Mouse (Mus musculus) MEL-GATA-1-ER (cell line): ENCODE results near the gene 1700013F07Rik.
A peak's percentile ranks its signal among the peaks of the same experiment; 100 is the strongest.
"Not testable (repeated sequence)": the region's sequence is repeated elsewhere in the genome, so short reads cannot be mapped to it uniquely, and the experiment has no call there.

Experiments
- DNase-seq: peaks from one replicate; pipeline ENCODE4 v3.0.0-alpha.2; 2012; ENCODE audit warnings: low read depth; ENCODE audit errors: extremely low read depth

Gene 1700013F07Rik

GRCm38 (mm10) chr3:108533951-108534350, at the start of gene 1700013F07Rik:
TSS of gene 1700013F07Rik (plus strand) at chr3:108534150.
- DNase-seq = no peak

DNA sequence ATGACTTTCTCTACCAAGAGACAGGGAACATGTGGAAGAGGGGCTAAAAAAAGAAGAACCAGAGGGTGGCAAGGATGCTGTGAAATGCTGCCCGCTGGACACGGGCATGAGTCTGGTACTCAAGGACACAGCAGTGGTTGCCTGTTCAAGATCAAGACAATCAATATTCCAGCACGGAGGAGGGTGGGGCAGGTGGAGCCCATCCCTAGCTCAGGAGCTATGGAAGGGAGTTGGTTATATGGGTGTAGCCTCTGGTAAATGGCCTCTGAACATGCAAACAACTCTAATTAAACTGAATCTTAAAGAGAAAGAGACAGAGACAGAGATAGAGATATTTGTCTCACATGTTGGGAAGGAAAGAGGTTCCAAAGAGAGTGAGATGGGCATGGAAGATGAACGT, 49.2 kb upstream of the 1700013F07Rik start:
- no peak for DNase-seq

DNA sequence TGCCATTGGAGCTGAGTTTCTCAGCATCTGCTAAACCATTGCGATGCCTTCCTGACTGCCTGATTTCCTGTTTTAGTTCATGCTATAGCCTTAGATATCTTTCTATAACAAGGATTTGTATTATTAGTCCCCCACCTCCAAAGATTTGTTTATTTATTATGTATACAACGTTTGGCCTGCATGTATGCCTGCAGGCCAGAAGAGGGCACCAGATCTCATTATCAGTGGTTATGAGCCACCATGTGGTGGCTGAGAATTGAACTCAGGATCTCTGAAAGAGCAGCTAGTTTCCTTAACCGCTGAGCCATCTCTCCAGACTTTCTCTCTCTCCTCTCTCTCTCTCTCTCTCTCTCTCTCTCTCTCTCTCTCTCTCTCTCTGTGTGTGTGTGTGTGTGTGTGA, 44.0 kb upstream of the 1700013F07Rik start:
- no peak for DNase-seq

GRCm38 (mm10) chr3:108494861-108495474, 39.0 kb upstream of the 1700013F07Rik start:
- no peak for DNase-seq

DNA sequence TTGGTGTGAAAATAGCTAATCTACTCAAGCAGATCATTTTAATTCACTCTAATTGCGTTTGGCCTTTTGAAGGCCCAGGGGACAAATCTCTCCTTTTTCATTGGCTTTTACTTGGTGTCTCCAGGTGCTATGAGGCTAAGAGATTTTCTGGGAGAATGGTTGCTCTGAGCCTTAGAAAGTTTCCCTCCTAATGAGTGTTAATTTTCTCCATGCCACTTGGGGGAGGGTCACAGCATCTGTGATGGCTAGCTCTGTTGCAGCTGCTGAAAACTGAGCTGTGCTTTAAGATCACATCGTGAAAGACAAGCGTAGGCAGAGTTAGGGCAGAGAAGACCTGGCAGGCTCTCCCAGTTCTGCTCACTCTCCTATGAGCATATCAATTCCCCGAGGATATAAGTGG, 38.5 kb upstream of the 1700013F07Rik start:
- no peak for DNase-seq

GRCm38 (mm10) chr3:108497602-108498001, 36.3 kb upstream of the 1700013F07Rik start:
- no peak for DNase-seq

- no peak for DNase-seq
Observed at GRCm38 (mm10) chr3:108499826-108500225, 34.1 kb upstream of the 1700013F07Rik start.

DNA sequence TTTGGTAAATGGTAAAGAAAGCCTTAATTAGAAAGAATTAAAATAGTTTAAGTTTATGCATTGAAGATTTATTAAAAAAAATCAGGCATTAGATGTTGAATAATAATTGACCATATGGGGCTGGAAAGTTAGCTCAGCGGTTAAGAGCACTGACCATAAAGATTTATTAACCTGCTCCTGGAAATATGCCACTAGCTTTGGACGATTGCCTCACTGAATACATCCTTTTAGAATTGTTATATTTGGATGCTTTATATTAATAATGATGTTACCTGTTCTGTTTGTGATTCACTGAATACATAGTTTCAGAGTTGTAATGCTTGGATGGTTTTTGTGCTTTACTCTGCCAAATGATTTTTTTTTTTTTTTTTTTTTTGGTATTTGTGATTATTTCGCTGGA, 32.5 kb upstream of the 1700013F07Rik start:
- not testable (repeated sequence) for DNase-seq

DNA sequence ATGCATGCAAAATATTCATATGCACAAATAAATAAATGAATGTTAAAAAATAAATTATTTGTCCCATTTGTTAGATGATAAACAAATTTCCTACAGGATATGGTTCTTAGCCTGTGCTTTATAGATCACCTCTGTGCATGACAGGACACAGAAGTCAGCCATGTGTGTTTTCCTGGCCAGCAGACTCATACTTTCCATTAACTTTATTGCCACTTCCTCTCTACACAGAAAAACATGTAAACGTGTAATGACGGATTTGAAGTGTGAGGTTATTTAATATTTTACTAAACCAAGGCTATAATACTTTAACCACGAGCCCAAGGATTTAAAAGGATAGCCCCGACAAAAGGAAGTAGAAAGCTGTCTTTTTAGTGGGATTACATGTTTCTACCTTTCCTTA, 30.0 kb upstream of the 1700013F07Rik start:
- DNase-seq = no peak

DNA sequence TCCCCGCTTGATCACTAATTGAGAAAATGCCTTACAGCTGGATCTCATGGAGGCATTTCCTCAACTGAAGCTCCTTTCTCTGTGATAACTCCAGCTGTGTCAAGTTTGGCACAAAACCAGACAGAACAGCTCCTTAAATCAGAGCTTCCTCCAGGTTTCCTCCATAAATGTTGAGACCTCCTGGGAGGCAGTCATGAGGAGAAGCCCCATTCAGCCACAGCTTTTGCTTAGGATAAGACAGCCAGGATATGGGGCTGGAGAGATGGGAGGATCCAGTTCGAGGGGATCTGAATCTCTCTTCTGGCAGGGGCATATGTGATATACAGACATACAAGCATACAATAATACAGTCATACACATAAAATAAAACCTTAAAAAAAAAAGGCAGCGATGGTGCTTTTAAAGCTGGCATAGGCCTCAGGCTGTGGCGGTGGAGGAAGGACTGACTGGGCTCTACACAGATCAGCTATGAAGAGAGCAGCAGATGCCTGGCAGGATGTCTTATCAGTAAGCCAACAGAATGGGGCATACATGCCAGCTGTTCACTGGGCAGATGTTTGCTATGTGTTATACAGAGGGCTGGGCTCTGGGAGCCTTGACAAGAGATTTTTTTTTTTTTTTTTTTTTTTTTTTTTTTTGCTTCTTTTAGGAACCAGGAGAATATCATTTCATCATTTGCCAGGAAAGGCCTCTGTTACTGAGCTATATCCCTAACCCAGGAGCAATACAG, 25.0 kb upstream of the 1700013F07Rik start:
- peak; percentile 26 for DNase-seq

GRCm38 (mm10) chr3:108510156-108510555, 23.8 kb upstream of the 1700013F07Rik start:
- DNase-seq = no peak

- no peak for DNase-seq
Observed at GRCm38 (mm10) chr3:108510716-108511483, 23.1 kb upstream of the 1700013F07Rik start.

GRCm38 (mm10) chr3:108513465-108513864, 20.5 kb upstream of the 1700013F07Rik start:
- no peak for DNase-seq

GRCm38 (mm10) chr3:108518276-108518675, 15.7 kb upstream of the 1700013F07Rik start:
- DNase-seq = no peak

- DNase-seq = no peak
Observed at GRCm38 (mm10) chr3:108523415-108523814, 10.5 kb upstream of the 1700013F07Rik start.

- DNase-seq = no peak
Observed at GRCm38 (mm10) chr3:108528489-108528888, 5.5 kb upstream of the 1700013F07Rik start.

- no peak for DNase-seq
Observed at GRCm38 (mm10) chr3:108533114-108533885, 650 bp upstream of the 1700013F07Rik start.

GRCm38 (mm10) chr3:108535896-108536516, 2.1 kb downstream of the 1700013F07Rik start:
- no peak for DNase-seq

DNA sequence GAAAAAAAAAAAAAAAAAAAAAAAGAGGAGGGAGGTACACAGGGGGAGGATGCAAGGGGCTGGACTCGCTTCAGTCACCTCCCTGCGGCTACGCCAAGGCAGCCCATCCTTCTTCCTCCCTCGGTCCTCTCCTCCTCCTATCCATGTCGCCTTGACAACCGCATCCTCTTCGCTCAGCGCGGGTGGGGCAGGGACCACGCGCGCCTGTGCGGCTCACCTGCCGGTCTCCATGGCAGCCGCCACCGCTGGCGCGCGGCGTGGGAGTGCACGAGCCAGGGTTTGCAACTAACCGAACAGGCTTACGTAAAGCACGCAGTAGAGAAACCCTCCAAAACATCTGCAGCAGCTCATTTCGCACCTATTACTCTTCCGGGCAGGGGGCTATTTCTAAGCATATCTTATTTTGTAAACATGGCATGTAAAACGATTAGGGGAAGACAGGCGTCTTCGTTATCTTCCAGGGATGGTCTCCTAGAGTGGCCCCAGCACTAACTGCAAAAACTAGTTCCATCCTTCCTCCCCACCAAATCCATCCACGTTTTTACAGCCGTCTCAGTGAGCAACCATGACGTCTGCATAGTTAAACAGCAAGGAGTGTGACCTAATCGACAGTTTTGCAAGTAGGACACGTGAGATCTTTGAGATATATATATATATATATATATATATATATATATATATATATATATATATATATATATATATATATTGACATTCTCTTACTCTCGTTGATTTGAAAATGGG, 2.7 kb downstream of the 1700013F07Rik start, which contains the start of gene 5330417C22Rik:
5330417C22Rik (minus strand) TSS at position 20 of the 744 bp plus-strand sequence.
- DNase-seq = no peak

GRCm38 (mm10) chr3:108537303-108537702, 3.4 kb downstream of the 1700013F07Rik start:
- peak; percentile 86 for DNase-seq
